Mouse (Mus musculus) heart, postnatal 0 days (tissue): Measurements from ENCODE around the gene Hspb7.

ENCODE experiments used
- CTCF ChIP-seq: IDR thresholded peaks from 2 replicates; pipeline ENCODE4 v1.5.1; 2016; ENCODE audit warnings: antibody characterized with exemption, control low read depth, low read depth
- EP300 ChIP-seq: IDR thresholded peaks from 2 replicates; pipeline ENCODE4 v1.6.1; 2016; ENCODE audit warnings: antibody characterized with exemption, low read depth

GRCm38 (mm10) chr4:141465512-141466288 lies 45.1 kb downstream of the Hspb7 start:
- TF ChIP-seq CTCF, result no peak
- TF ChIP-seq EP300, result no peak
